In the genomic region with DNA sequence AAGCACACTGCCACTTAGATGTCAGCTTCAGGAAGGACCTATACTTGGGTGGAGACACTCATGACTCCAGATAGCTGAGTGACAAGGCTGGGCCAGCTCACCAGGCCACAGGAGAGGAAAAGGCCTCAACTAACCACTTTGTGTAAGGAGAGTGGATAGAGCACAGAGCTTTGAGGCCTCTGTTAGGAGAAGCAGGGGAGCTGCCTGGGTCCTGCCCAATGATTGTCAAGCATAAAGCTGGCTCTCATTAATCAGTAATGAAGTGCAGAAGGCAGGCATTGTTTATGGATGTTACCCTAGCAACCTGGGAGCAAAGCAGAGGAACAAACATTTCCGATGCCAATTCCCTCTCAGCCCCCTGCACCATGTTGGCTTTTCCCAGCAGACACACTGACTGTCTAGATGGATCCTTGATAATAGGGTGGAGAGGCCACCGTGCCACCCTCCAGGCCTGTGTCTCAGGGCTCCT, we compare ENCODE assay signal across 8 mouse cellular contexts. TPM values are rescaled to one million over a fixed set of nuclear protein-coding genes. Genes with fewer than 3 reads are reported as not detected.
DNase-seq lines count a peak whose midpoint lies in the region; ATAC-seq and TF ChIP-seq lines count a peak whose summit lies in the region.

No protein-coding gene starts in this region.

- 65% methylated on average over 2 of the region's 2 CpGs for WGBS in kidney, embryonic 14.5 days

- no peak overlapping the region for H3K9ac ChIP-seq in kidney, embryonic 14.5 days (ENCODE audit: low read depth, low read length)

- TF ChIP-seq POLR2A in brain, embryonic 14.5 days (IDR thresholded peaks at IDR 0.05; ENCODE audit: borderline replicate concordance, extremely low read depth, insufficient read depth, insufficient read length, poor library complexity, severe bottlenecking): no peak

- H3K36me3 ChIP-seq in kidney, embryonic 14.5 days (ENCODE audit: control insufficient read depth, insufficient read depth, low read length): no peaks in the 10 kb centered on the region

- H3K4me3 ChIP-seq in kidney, embryonic 14.5 days (ENCODE audit: low read length): no peak overlapping the region

- ATAC-seq in erythroid progenitor cell, adult 5-6 weeks (replicated peaks; ENCODE audit: low FRiP score, poor library complexity, severe bottlenecking): peak; percentile 75
- peak; percentile 60 for ATAC-seq in kidney, embryonic 14.5 days (ENCODE audit: low FRiP score, low TSS enrichment)

- peak; percentile 85 for DNase-seq in brain, embryonic 14.5 days (ENCODE audit: low read depth)
- DNase-seq in mesoderm, embryonic 11.5 days (ENCODE audit: low read depth, low spot score): peak; percentile 22
- DNase-seq in right cerebral cortex, postnatal 36 days (ENCODE audit: low spot score in 2 of 2): no peak
- no peak for DNase-seq in T-cell, adult 2 months (ENCODE audit: low spot score)
- no peak for DNase-seq in heart, postnatal 25 days (ENCODE audit: low spot score)
- no peak for DNase-seq in right cerebral cortex, postnatal 14 days

- TF ChIP-seq CTCF in brain, embryonic 14.5 days (IDR thresholded peaks at IDR 0.05; ENCODE audit: borderline replicate concordance, extremely low read depth, insufficient read depth, insufficient read length): no peak

- intact Hi-C loops in heart, postnatal 25 days (cut with DNase I): loop anchor here (5.0 kb wide), 1 partner anchor 111 kb away; no protein-coding TSS in a partner anchor

- peaks cover 3% of the 10 kb centered on the region; the same call in 1 of the 2 replicates for H3K27me3 ChIP-seq in kidney, embryonic 14.5 days (ENCODE audit: control insufficient read depth, insufficient read depth, low read length)

- H3K27ac ChIP-seq in kidney, embryonic 14.5 days (ENCODE audit: low read depth, low read length): no peak overlapping the region

- H3K4me1 ChIP-seq in kidney, embryonic 14.5 days (ENCODE audit: control insufficient read depth, insufficient read depth, low read length): no peaks in the 10 kb centered on the region

- H3K9me3 ChIP-seq in kidney, embryonic 14.5 days (ENCODE audit: control insufficient read depth, low read length): no peaks in the 10 kb centered on the region

- H3K4me2 ChIP-seq in kidney, embryonic 14.5 days (replicated peaks; ENCODE audit: low read depth, low read length): no peak overlapping the region

RNA-seq across cellular contexts. Expression of gene Ddx3x, which starts 44.6 kb away (rescaled TPM):
- polyA plus RNA-seq in brain, embryonic 14.5 days (2012; rRNA removed): 77.0 and 126 TPM in 2 replicates
- total RNA-seq in erythroid progenitor cell, adult 5-6 weeks (2015; ENCODE audit: low replicate concordance): 87.6 and 87.9 TPM in 2 replicates
- total RNA-seq in erythroid progenitor cell, adult 5-6 weeks (2017; ENCODE audit: low replicate concordance): 95.5 and 132 TPM in 2 replicates
- polyA plus RNA-seq in kidney, embryonic 14.5 days (2014; fragmentation: Nextera tagmentation; extraction: Ambion mirVana): 131 and 161 TPM in 2 replicates
- 100 to 1,000 TPM; 104 to 181 TPM for total RNA-seq in heart, postnatal 25 days (2021)

Comparison
In these comparisons a context has a peak if more than half of its experiments do, and no peak if none do; other contexts are left out.
1. DNase-seq: peak in brain, embryonic 14.5 days (single experiment) and mesoderm, embryonic 11.5 days (single experiment); none in right cerebral cortex, postnatal 36 days (0 of 2), T-cell, adult 2 months (single experiment), heart, postnatal 25 days (single experiment) and right cerebral cortex, postnatal 14 days (single experiment).